Mouse (Mus musculus): ENCODE results near the gene Tbc1d22b. TPM values are rescaled to one million over a fixed set of nuclear protein-coding genes. Genes with fewer than 3 reads are reported as not detected.

The Tbc1d22b gene
- polyA plus RNA-seq, 1 experiment from 2014 or later: 18.8 TPM

DNA sequence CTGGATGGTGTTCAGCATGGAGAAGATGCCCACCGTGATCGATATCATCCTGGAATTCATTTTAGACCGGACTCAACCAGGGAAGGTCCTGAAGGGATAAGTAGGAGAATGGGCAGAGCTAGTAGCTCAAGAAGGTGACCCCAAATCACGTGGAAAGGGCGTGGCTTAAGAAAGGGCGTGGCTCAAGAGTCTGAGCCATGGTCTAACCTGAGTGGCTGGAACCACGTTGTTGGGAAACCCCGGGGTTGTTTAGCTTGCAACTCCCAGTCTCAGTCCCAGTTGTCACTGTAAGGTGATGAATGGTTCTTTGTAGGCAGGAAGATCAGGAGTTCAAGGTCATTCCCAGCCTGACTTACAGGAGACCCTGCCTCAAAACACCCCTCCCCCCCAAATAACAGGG lies 29.9 kb upstream of the Tbc1d22b start:
- 79% methylated on average over 8 of the region's 8 CpGs for WGBS
- H3K27ac ChIP-seq (replicated peaks): no peak overlapping the region
- no peak for DNase-seq (ENCODE audit: low spot score)
- no peak overlapping the region for H3K4me3 ChIP-seq
- H3K36me3 ChIP-seq: no peaks in the 10 kb centered on the region
- no peaks in the 10 kb centered on the region for H3K4me1 ChIP-seq
- H3K9me3 ChIP-seq (replicated peaks): no peaks in the 10 kb centered on the region
- H3K27me3 ChIP-seq (ENCODE audit: low read depth, poor library complexity, severe bottlenecking): no peaks in the 10 kb centered on the region

DNA sequence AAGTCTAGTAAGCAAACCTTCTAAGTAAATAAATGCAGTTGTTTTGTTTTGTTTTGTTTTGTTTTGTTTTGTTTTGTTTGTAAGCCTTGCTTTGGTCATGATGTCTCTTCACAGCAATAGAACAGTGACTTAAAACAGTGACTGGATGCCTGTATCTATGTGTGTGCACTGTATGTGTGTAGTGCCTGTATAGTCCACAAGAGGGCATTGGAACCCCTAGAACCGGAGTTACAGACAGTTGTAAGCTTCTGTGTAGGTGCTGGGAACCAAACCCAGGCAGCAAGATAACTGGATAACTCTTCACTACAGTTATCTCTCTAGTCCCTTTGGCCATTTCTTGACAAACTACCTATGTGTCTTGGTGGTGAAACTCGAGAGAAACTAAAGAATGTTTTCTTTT lies 24.0 kb upstream of the Tbc1d22b start:
- WGBS: 81% methylated on average over 2 of the region's 2 CpGs
- no peak overlapping the region for H3K27ac ChIP-seq (replicated peaks)
- DNase-seq (ENCODE audit: low spot score): no peak
- peaks cover 13% of the 10 kb centered on the region; the same call in 1 of the 2 replicates for H3K9me3 ChIP-seq (replicated peaks)
- no peaks in the 10 kb centered on the region for H3K4me1 ChIP-seq
- no peaks in the 10 kb centered on the region for H3K27me3 ChIP-seq (ENCODE audit: low read depth, poor library complexity, severe bottlenecking)
- no peaks in the 10 kb centered on the region for H3K36me3 ChIP-seq
- no peak overlapping the region for H3K4me3 ChIP-seq

DNA sequence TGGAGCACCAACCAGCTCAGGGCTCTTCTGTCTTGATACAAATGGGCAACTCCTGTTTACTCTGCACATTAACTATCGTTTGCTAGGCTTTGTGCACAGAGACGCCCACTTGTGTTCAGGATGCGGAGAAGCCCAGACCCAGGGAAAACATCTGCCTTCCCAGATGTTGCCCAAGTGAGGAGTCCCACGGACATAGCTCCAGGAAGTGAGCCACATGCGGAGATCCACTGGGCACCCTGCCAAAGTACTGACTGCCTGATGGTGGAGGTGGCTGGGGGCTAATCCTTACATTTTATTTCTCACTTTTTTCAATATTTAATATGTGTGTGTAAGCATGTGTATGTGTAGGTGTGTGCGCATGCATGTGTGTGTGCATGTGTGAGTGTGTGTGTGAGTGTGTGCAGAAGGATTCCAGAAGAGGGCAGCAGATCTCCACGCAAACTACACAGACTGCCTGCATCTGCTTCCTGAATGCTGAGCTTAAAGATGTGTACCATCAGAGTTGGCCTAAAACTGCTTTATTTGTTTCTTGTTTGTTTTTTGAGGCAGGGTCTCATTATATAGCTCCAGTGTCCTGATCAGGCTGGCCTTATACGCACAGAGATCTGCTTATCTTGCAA lies 20.9 kb upstream of the Tbc1d22b start:
- no peak overlapping the region for H3K4me3 ChIP-seq
- 91% methylated on average over 8 of the region's 8 CpGs for WGBS
- H3K27ac ChIP-seq (replicated peaks): no peak overlapping the region
- H3K4me1 ChIP-seq: no peaks in the 10 kb centered on the region
- H3K27me3 ChIP-seq (ENCODE audit: low read depth, poor library complexity, severe bottlenecking): no peaks in the 10 kb centered on the region
- peaks cover 13% of the 10 kb centered on the region; the same call in 1 of the 2 replicates for H3K9me3 ChIP-seq (replicated peaks)
- no peaks in the 10 kb centered on the region for H3K36me3 ChIP-seq
- DNase-seq (ENCODE audit: low spot score): no peak

DNA sequence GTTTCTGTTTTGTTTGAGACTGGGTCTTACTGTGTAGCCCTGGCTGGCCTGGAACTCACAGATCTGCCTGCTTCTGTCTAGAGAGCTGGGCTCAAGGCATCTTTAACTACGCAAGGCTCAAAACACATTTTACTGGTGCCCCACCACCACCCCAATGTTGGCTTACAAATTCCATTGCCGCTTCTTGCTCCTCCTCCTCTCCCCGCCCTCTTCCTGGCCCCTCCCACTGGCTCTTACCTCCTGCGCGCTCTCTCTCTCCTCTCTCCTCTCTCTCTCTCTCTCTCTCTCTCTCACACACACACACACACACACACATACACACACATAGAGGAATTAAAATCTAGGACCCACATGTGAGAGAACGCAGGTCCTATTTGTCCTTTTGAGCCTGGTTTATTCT lies 19.1 kb upstream of the Tbc1d22b start:
- no peak overlapping the region for H3K4me3 ChIP-seq
- no peak overlapping the region for H3K27ac ChIP-seq (replicated peaks)
- H3K9me3 ChIP-seq (replicated peaks): peaks cover 14% of the 10 kb centered on the region; the same call in 1 of the 2 replicates
- no peaks in the 10 kb centered on the region for H3K4me1 ChIP-seq
- H3K27me3 ChIP-seq (ENCODE audit: low read depth, poor library complexity, severe bottlenecking): no peaks in the 10 kb centered on the region
- no peaks in the 10 kb centered on the region for H3K36me3 ChIP-seq
- no peak for DNase-seq (ENCODE audit: low spot score)
- 80% methylated on average over 6 of the region's 6 CpGs for WGBS

DNA sequence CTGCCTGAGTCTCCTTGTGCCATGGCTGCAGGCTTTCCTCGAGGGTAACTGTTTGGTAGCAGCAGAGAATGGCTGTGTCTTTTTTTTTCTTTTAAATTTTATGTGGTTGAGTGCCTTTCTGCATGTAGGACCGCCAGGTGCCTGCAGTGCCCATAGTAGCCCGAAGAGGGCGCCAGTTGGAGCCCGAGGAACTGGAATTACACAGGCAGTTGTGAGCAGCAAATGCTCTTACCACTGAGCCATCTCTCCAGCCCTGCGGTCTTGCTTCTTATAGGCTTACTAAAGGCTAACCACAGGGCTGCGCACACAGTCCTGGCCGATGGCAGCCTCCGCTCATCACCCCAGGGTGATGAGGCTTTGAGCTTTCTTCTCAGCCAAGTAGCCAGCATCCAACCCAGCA lies 18.3 kb upstream of the Tbc1d22b start:
- Histone ChIP-seq H3K27ac (replicated peaks) (no peak overlapping the region), H3K36me3 (no peaks in the 10 kb centered on the region), H3K4me1 (no peaks in the 10 kb centered on the region), H3K9me3 (replicated peaks) (peaks cover 6% of the 10 kb centered on the region; the same call in 1 of the 2 replicates), H3K4me3 (no peak overlapping the region), H3K27me3 (ENCODE audit: low read depth, poor library complexity, severe bottlenecking) (no peaks in the 10 kb centered on the region)
- no peak for DNase-seq (ENCODE audit: low spot score)
- WGBS: 73% methylated on average over 9 of the region's 9 CpGs

DNA sequence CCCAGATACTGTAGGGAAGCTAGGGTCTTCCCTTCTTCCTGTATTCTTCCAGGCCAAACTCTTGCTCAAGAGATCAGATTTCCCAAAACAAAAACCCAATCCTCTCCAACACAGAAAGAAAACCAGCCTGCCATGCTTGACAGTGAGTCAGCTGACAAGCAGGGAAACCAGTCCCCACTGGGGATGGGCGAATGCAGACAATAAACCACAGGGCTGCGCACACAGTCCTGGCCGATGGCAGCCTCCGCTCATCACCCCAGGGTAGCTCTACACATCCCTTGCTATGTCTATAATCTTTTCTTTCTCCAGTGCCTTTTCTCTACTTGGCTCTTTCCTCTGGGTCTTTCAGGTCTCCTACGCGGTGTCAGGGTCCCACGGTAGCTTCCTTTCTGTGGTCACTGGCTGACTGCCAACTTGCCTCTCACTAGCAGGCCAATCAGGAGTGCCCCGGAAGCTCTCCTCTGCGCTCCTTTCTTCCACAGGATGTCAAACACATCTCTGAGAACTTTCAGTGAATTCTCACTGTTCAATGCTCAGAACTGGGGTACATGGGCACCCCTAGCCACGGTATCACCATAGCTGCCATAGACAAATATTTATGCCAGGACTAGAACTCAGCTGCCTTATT lies 17.7 kb upstream of the Tbc1d22b start:
- H3K4me3 ChIP-seq: no peak overlapping the region
- H3K27me3 ChIP-seq (ENCODE audit: low read depth, poor library complexity, severe bottlenecking): no peaks in the 10 kb centered on the region
- no peak for DNase-seq (ENCODE audit: low spot score)
- peaks cover 3% of the 10 kb centered on the region; the same call in 1 of the 2 replicates for H3K9me3 ChIP-seq (replicated peaks)
- WGBS: 88% methylated on average over 10 of the region's 10 CpGs
- H3K36me3 ChIP-seq: no peaks in the 10 kb centered on the region
- no peak overlapping the region for H3K27ac ChIP-seq (replicated peaks)
- no peaks in the 10 kb centered on the region for H3K4me1 ChIP-seq

DNA sequence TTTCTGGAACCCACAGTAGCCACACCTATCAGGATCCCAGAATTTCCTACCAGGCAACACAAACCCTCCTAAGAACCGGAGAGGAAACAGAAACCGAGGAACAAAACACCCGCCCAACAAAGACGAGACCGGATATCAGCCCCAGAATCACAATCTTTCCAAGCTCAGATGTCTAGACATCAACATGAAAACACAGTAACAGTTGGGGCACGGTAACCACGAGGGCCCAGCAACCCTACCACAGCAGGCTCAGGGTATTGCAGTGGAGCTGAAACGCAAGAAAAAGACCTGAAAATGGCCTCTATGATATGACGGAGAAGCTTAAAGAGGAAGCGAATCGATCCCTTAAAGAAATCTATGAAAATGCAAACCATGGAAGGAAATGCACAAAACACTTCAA lies 15.7 kb upstream of the Tbc1d22b start:
- no peak overlapping the region for H3K27ac ChIP-seq (replicated peaks)
- no peaks in the 10 kb centered on the region for H3K36me3 ChIP-seq
- DNase-seq (ENCODE audit: low spot score): no peak
- no peaks in the 10 kb centered on the region for H3K4me1 ChIP-seq
- no peak overlapping the region for H3K4me3 ChIP-seq
- WGBS: 95% methylated on average over 11 of the region's 11 CpGs
- H3K27me3 ChIP-seq (ENCODE audit: low read depth, poor library complexity, severe bottlenecking): no peaks in the 10 kb centered on the region
- 0 out of 2 replicates have a peak, but pooled peaks cover 3% of the 10 kb centered on the region for H3K9me3 ChIP-seq (replicated peaks)

DNA sequence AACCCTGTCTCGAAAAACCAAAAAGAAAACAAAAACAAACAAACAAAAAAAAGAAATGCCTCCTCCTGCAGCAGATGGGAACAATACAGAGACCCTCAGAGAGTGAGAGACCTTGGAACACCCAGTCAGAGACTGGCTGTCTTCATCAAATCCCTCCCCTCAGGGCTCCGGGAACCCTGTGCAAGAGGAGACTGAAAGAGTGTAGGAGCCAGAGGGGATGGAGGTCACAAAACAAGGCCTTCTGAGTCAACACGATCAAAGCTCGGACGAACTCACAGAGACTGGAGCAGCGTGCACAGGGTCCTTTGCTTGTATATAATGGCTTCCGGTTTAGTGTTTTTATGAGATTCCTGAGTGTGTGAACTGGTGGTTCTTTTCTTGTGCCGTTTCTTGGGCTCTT lies 9.2 kb upstream of the Tbc1d22b start:
- Histone ChIP-seq H3K36me3 (no peaks in the 10 kb centered on the region), H3K4me1 (no peaks in the 10 kb centered on the region), H3K27me3 (ENCODE audit: low read depth, poor library complexity, severe bottlenecking) (no peaks in the 10 kb centered on the region), H3K4me3 (no peak overlapping the region), H3K27ac (replicated peaks) (no peak overlapping the region), H3K9me3 (replicated peaks) (0 out of 2 replicates have a peak, but pooled peaks cover under 1% of the 10 kb centered on the region)
- no peak for DNase-seq (ENCODE audit: low spot score)
- WGBS: 88% methylated on average over 8 of the region's 8 CpGs

DNA sequence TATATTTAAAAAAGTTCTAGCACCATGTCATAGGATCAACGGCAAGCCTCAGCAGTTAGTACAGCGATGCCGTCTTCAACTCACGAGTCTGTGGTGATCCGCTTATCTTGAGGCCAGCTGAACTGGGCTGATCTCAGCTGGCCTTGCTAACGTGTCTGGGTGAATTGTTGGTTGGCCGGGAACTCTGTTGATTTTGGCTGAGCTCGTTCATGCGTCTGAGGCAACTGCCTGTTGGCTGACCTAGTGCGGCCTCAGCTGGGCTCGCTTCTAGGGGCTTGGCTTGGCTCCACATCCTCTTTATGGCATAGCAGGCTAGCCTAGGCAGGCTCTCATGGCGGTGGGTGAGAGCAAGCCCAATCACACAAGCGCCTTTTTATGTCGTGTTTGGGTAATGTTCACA lies 8.2 kb upstream of the Tbc1d22b start:
- no peak for DNase-seq (ENCODE audit: low spot score)
- Histone ChIP-seq H3K36me3 (no peaks in the 10 kb centered on the region), H3K27me3 (ENCODE audit: low read depth, poor library complexity, severe bottlenecking) (no peaks in the 10 kb centered on the region), H3K9me3 (replicated peaks) (no peaks in the 10 kb centered on the region), H3K4me3 (no peak overlapping the region), H3K27ac (replicated peaks) (no peak overlapping the region), H3K4me1 (no peaks in the 10 kb centered on the region)
- WGBS: 83% methylated on average over 14 of the region's 14 CpGs

DNA sequence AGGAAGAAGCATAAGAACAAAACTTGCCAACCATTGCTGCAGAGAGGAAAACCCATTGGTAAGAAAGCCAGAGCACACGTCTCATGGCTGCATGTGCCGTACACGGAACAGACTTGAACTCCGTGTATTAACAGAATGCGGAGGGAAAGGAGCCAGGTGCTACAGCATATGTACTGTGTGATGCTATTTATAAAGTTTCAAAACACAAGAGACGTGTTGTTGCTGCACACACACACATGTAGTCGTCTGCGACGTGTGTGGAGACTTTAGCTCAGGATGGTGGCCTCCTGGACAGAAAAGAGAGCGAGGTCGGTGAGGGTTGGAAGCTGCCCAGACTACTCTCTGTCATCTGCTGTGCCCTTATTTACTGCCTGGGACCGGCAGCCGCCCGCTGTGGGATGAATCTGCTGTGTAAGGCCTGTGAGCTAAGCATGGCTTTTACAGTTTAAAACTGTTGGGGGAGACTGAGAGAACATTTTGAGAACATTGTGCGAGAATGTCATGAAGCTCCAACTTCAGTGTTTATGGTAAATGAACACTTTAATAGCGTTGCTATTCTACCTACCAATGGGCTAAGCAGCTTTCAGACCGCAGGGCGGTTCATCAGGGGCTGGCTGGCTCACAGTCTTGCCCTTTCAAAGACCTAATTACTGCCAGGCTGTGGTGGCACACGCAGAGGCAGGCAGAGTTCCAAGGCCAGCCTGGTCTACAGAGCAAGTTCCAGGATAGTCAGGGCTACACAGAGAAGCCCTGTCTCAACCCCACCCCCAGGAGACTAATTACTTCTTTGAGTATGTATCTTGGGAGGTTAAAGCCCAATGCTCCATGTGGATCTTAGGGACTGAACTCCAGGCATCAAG lies 6.5 kb upstream of the Tbc1d22b start:
- 89% methylated on average over 19 of the region's 19 CpGs for WGBS
- Histone ChIP-seq H3K4me3 (no peak overlapping the region), H3K4me1 (no peaks in the 10 kb centered on the region), H3K27me3 (ENCODE audit: low read depth, poor library complexity, severe bottlenecking) (no peaks in the 10 kb centered on the region), H3K9me3 (replicated peaks) (no peaks in the 10 kb centered on the region), H3K36me3 (no peaks in the 10 kb centered on the region), H3K27ac (replicated peaks) (no peak overlapping the region)
- no peak for DNase-seq (ENCODE audit: low spot score)

DNA sequence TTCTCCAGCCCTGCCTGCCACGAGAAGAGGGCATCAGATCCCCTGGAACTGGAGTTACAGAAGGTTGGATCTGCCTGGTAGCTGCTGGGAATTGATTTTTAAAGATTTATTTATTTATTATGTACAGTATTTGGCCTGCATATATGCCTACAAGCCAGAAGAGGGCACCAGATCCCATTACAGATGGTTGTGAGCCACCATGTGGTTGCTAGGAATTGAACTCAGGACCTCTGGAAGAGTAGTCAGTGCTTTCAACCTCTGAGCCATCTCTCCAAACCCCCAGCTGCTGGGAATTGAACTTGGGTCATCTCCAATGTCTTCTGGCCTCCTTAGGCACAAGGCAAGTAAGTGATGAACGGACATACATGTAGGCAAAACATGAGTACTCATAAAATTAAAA lies 5.5 kb upstream of the Tbc1d22b start:
- Histone ChIP-seq H3K27ac (replicated peaks) (no peak overlapping the region), H3K27me3 (ENCODE audit: low read depth, poor library complexity, severe bottlenecking) (no peaks in the 10 kb centered on the region), H3K4me3 (no peak overlapping the region), H3K36me3 (no peaks in the 10 kb centered on the region), H3K9me3 (replicated peaks) (no peaks in the 10 kb centered on the region), H3K4me1 (peaks cover 1% of the 10 kb centered on the region; the same call in 1 of the 2 replicates)
- 84% methylated on average over 2 of the region's 2 CpGs for WGBS
- DNase-seq (ENCODE audit: low spot score): no peak

DNA sequence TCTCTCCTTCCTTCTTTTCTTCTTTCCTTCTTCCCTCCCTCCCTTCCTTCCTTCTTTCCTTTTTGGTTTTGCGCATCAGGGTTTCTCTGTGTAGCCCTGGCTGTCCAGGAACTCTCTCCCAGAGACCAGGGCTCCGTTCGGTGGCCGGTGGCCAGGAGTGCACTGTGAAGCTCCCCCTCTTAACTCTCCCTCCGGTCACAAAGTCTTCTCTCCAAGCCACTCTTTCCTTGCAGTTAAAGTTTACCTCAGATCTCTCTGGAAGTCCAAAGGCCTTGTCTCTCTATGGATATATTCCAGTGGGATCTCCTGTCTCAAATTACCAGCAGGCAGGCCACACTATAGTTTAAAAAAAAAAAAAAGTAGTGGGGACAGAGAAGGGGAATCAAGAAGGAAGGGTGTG lies 4.3 kb upstream of the Tbc1d22b start:
- H3K4me1 ChIP-seq: peaks cover 11% of the 10 kb centered on the region
- no peaks in the 10 kb centered on the region for H3K9me3 ChIP-seq (replicated peaks)
- H3K4me3 ChIP-seq: no peak overlapping the region
- 95% methylated on average over 5 of the region's 5 CpGs for WGBS
- no peak overlapping the region for H3K27ac ChIP-seq (replicated peaks)
- H3K27me3 ChIP-seq (ENCODE audit: low read depth, poor library complexity, severe bottlenecking): no peaks in the 10 kb centered on the region
- H3K36me3 ChIP-seq: no peaks in the 10 kb centered on the region
- no peak for DNase-seq (ENCODE audit: low spot score)

DNA sequence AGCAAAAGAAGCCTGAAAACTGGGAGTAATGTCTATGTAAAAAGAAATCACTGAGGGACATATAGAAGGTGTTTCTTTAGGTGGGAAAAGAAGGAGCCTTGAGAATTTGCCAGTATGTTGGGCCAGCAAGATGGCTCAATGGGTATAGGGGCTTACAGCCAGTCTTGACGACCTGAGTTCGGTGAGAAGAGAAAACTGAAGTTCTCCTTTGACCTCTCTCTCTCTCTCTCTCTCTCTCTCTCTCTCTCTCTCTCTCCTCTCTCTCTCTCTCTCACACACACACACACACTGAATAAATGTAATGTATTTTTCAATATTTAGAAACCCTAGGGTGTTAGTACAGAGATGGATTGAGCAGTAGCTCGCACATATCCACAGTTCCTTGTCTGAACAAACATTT lies 1.1 kb upstream of the Tbc1d22b start:
- no peak for DNase-seq (ENCODE audit: low spot score)
- Histone ChIP-seq H3K4me1 (peaks cover 26% of the 10 kb centered on the region), H3K36me3 (no peaks in the 10 kb centered on the region), H3K27me3 (ENCODE audit: low read depth, poor library complexity, severe bottlenecking) (no peaks in the 10 kb centered on the region), H3K4me3 (no peak overlapping the region), H3K9me3 (replicated peaks) (no peaks in the 10 kb centered on the region), H3K27ac (replicated peaks) (no peak overlapping the region)
- WGBS: 68% methylated on average over 3 of the region's 3 CpGs

All from midbrain, embryonic 10.5 days (tissue).